Mouse (Mus musculus) inflammation-experienced regulatory T-cells (primary cell): ENCODE measurements around the gene Rcc2. TPM values are rescaled to one million over a fixed set of nuclear protein-coding genes. Genes with fewer than 3 reads are reported as not detected.

Experiments
- polyA plus RNA-seq, 2 experiments: library from polyadenylated mRNA; unstranded; fragments of 100-300 nt; shearing (Covaris generic); gene quantifications; one replicate each; pipeline ENCODE4 v1.2.1; 2017

Rcc2 gene
- polyA plus RNA-seq = 100 to 1,000 TPM in 1 of 2 experiments, 10 to 100 TPM in 1; 88.8 to 102 TPM

DNA sequence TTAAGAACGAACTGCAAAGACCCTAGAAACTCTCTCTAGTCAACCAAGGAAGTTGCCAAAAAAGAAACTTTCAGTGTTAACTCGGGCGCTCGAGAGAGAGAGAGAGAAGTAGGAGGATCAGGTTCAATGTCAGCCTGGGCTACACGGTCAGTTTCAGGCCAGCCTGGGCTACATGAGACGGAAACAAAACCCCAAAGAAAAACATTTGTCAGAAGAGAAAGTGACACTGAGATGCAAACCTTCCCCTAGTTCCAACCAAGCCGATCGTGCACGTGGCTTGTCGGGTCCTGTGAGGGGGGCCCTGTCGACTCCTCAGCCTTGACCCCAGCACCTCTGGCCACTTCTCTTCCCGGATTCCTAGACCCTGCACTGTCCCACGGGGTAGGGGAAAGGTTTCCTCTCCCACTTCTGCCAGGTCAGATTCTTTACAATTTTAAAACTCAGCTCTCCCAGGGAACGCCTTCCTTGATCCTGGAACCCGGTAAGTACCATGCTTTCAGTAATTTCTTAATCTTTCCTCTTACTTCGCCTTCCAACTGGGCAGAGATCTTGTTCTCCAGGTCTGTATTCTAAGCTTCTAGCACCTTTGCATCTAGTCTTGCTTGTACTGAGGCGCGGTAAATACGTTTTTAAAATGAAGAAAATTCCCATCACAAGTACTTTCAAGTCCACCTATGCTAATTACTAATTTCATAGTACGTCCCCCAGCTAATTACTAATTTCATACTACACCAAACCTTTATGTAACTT, at the start of gene Rcc2:
Gene Rcc2 (plus strand): TSS at position 273 of the 750 bp plus-strand sequence.

DNA sequence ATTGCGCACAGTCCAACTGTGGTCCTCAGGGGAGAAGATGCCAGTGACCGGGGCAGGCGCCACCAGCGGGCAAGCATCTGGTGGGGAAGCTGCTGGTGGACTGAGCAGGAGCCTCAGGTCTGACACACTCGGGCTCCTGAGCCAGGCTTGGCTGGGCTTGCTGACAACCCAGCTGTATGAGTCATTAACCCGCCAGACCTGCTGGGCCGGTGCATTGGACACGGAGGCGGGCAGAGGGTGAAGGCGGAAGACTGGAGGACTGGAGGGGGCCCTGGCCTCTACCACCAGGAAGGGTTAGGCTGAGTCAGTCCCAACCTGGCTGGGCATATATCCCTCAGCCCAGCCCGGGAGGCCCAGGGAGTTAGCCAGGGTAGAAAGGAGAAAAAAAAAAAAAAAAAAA, 34.6 kb upstream of the Rcc2 start, which contains the start of gene Arhgef10l:
Gene Arhgef10l (minus strand): TSS at position 253 of the 400 bp plus-strand sequence.

GRCm38 (mm10) chr4:140742543-140742942, 42.2 kb downstream of the Rcc2 start, which contains the start of gene Padi6:
TSS of gene Padi6 (minus strand) at chr4:140742643.

Other genes with a start within 250 kb of the Rcc2 start
- gene Arhgef10l, start 34.5 kb upstream of the Rcc2 start, polyA plus RNA-seq = 1 to 10 TPM in 1 of 2 experiments, under 1 TPM in 1; 0.71 to 1.0 TPM
- under 1 TPM; 0.24 to 0.39 TPM for gene Padi6, start 42.1 kb downstream of the Rcc2 start, polyA plus RNA-seq
- gene Padi4, start 73.7 kb downstream of the Rcc2 start, polyA plus RNA-seq = 1 to 10 TPM in 1 of 2 experiments, under 1 TPM in 1; 0.31 to 1.6 TPM
- under 1 TPM in 1 of 2 experiments, not detected in 1; 0.17 TPM for gene Padi3, start 110.1 kb downstream of the Rcc2 start, polyA plus RNA-seq
- under 1 TPM; 0.12 to 0.31 TPM for gene Padi1, start 145.2 kb downstream of the Rcc2 start, polyA plus RNA-seq
- gene Padi2, start 205.8 kb downstream of the Rcc2 start, polyA plus RNA-seq = 10 to 100 TPM; 10.2 to 21.8 TPM